Mouse (Mus musculus) layer of hippocampus, adult 8-10 months (tissue): Measurements from ENCODE around the gene Cdk16. TPM values are rescaled to one million over a fixed set of nuclear protein-coding genes. Genes with fewer than 3 reads are reported as not detected.

Experiments used
- total RNA-seq, 4 experiments: library from RNA; stranded (reverse); gene quantifications; 2 replicates each; pipeline ENCODE4 v1.2.4; 2022

Cdk16 gene
- total RNA-seq, 4 experiments from 2014 or later, result 185 to 215 (median 189) TPM

Other genes with a start within 250 kb of the Cdk16 start
- under 1 TPM in 3 of 4 experiments, not detected in 1; 0.27 to 0.39 (median 0.34) TPM for gene Rgn, start 138.2 kb upstream of the Cdk16 start, total RNA-seq
- gene Rbm10, start 70.5 kb upstream of the Cdk16 start, total RNA-seq, result 10 to 100 TPM; 40.4 to 59.9 (median 50.0) TPM
- gene Ndufb11, start 70.3 kb upstream of the Cdk16 start, total RNA-seq, result 100 to 1,000 TPM; 133 to 165 (median 154) TPM
- 100 to 1,000 TPM; 362 to 415 (median 372) TPM for gene Uba1, start 29.6 kb upstream of the Cdk16 start, total RNA-seq
- gene Usp11, start 16.0 kb downstream of the Cdk16 start, total RNA-seq, result 100 to 1,000 TPM; 111 to 139 (median 126) TPM
- gene Araf, start 109.9 kb downstream of the Cdk16 start, total RNA-seq, result 100 to 1,000 TPM; 188 to 200 (median 196) TPM
- 1 to 10 TPM in 2 of 4 experiments, under 1 TPM in 1, not detected in 1; 0.55 to 3.2 (median 1.7) TPM for gene Timp1, start 182.2 kb downstream of the Cdk16 start, total RNA-seq
- gene Syn1, start 233.1 kb downstream of the Cdk16 start, total RNA-seq, result 100 to 1,000 TPM; 376 to 409 (median 395) TPM
- 10 to 100 TPM; 12.9 to 22.7 (median 15.9) TPM for gene Cfp, start 243.6 kb downstream of the Cdk16 start, total RNA-seq